Mouse (Mus musculus) frontal cortex, postnatal 25 days (tissue): ENCODE results near the gene Prkd3.

ENCODE experiments used
- DNase-seq, 2 experiments: peaks; one replicate each; pipeline ENCODE4 v3.0.0; 2022; ENCODE audit warnings: low spot score in 2 of 2

Gene Prkd3

GRCm38 (mm10) chr17:78936466-78937228 is 84.0 kb downstream of the Prkd3 start, which contains the start of the genes Cebpz and Ndufaf7:
Gene Cebpz, minus strand, starts transcription at chr17:78937066.
Gene Ndufaf7, plus strand, starts transcription at chr17:78937136.
- peak; percentile 91 to 95 for DNase-seq

GRCm38 (mm10) chr17:78935857-78936256 is 84.8 kb downstream of the Prkd3 start:
- DNase-seq = no peak

GRCm38 (mm10) chr17:78917696-78918095 is 102.9 kb downstream of the Prkd3 start:
- no peak for DNase-seq

- DNase-seq = no peak
These were observed 103.7 kb downstream of the Prkd3 start for GRCm38 (mm10) chr17:78916899-78917298.

GRCm38 (mm10) chr17:78916369-78916813 is 104.2 kb downstream of the Prkd3 start, which contains the start of gene Cebpzos:
Gene Cebpzos, plus strand, starts transcription at chr17:78916500.
- DNase-seq = peak; percentile 72 to 77

- no peak for DNase-seq
These were observed 104.8 kb downstream of the Prkd3 start for GRCm38 (mm10) chr17:78915772-78916171.

- no peak for DNase-seq
These were observed 106.7 kb downstream of the Prkd3 start for GRCm38 (mm10) chr17:78913921-78914320.

GRCm38 (mm10) chr17:78912861-78913281 is 107.7 kb downstream of the Prkd3 start:
- DNase-seq = no peak

- DNase-seq = no peak
These were observed 111.2 kb downstream of the Prkd3 start for GRCm38 (mm10) chr17:78909374-78909773.

GRCm38 (mm10) chr17:78906892-78907291 is 113.7 kb downstream of the Prkd3 start, which contains the start of gene Sult6b1:
Gene Sult6b1, minus strand, starts transcription at chr17:78906992.
- no peak for DNase-seq

- no peak for DNase-seq
These were observed 117.5 kb downstream of the Prkd3 start for GRCm38 (mm10) chr17:78903158-78903557.
